Mouse (Mus musculus) lung, adult 2 months (tissue): ENCODE data around the gene Bicdl1.

Experiments
- CTCF ChIP-seq: fragments of 200-500 bp; IDR thresholded peaks from 2 replicates; pipeline ENCODE4 v1.5.1; 2011; ENCODE audit warnings: mild to moderate bottlenecking, low read length, control low read depth; ENCODE audit not compliant: insufficient read depth
- POLR2A ChIP-seq: fragments of 200-500 bp; IDR thresholded peaks from 2 replicates; pipeline ENCODE4 v1.6.1; 2011; ENCODE audit warnings: low read depth, mild to moderate bottlenecking, control low read depth, low read length, borderline replicate concordance; ENCODE audit errors: extremely low read depth

DNA sequence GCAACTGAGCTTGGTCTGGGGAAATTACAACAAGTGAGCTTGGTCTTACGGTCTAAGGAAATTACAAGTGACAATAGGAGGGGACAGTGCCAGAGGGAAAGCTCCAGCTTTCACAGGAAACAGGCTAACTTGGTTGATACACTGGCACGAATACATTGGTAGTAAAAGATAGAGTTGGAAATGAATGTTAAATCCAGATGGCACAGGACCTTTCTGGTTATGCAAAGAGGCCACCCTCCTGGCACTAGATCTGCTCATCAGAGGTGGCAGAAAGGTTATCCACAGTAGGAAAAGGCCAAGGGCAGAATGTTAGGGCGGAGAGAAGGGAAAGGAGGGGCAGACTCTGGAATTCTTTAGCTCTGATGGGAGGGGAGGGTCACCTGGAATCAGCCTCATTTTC is 22.5 kb downstream of the Bicdl1 start:
- no peak for TF ChIP-seq CTCF
- no peak for TF ChIP-seq POLR2A
